ENCODE assay signal across 21 mouse cellular contexts in the genomic region with DNA sequence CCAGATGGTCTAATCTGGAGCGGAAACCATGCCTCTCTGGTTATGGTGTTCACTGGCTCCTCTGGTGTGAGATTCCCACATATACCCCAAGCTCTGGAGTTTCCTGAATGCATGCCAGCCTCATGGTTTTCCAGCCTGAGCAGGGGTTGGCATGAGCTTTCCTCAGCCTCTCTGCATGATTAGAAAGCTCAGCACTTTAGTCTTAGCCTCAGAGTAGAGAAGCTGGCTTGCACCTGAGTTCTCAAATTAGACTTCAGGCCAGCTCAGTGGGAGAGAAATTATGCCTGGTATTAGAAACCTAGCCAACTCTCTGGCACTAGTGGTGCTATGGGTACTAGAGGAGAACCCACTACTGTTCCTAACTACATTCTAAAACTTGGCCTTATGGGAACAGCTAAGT.
DNase-seq lines count a peak whose midpoint lies in the region; TF ChIP-seq lines count a peak whose summit lies in the region.
"Had no signal": no experiment of that assay in that cellular context is flagged by ENCODE, and none has a peak within 500 bp of the region (broad histone marks: within the 10 kb centered on the region; RNA-seq: fewer than 3 reads in every experiment).

No protein-coding gene starts in this region.

- no peaks in the 10 kb centered on the region for H3K27me3 ChIP-seq in heart, embryonic 10.5 days (ENCODE audit: insufficient read depth, poor library complexity, severe bottlenecking)
- H3K27me3 ChIP-seq: CH12.LX; hindbrain, embryonic 15.5 days; neural tube, embryonic 12.5 days had no signal

- H3K4me1 ChIP-seq in heart, embryonic 10.5 days: no peaks in the 10 kb centered on the region
- H3K4me1 ChIP-seq: hindbrain, embryonic 15.5 days; neural tube, embryonic 12.5 days had no signal

- 95% methylated on average over 1 of the region's 1 CpGs for WGBS in heart, embryonic 10.5 days

- no peak overlapping the region for H3K4me3 ChIP-seq in gastrocnemius, adult 2 months
- no peak overlapping the region for H3K4me3 ChIP-seq in heart, embryonic 10.5 days
- H3K4me3 ChIP-seq: embryonic facial prominence, embryonic 12.5 days; hindbrain, embryonic 15.5 days; neural tube, embryonic 12.5 days had no signal

- no peaks in the 10 kb centered on the region for H3K9me3 ChIP-seq in heart, embryonic 10.5 days
- H3K9me3 ChIP-seq: embryonic facial prominence, embryonic 12.5 days; G1E; hindbrain, embryonic 15.5 days; neural tube, embryonic 12.5 days had no signal

- H3K36me3 ChIP-seq in heart, embryonic 10.5 days: peaks cover 4% of the 10 kb centered on the region; the same call in 1 of the 2 replicates
- H3K36me3 ChIP-seq: embryonic facial prominence, embryonic 12.5 days had no signal

- peak; percentile 35 for DNase-seq in gastrocnemius, adult 2 months
- no peak for DNase-seq in gastrocnemius, postnatal 25 days
- peak; percentile 38 for DNase-seq in heart, postnatal 4 days
- DNase-seq in heart, embryonic 10.5 days (ENCODE audit: low spot score): no peak
- peak; percentile 34 to 62 for DNase-seq in cerebellum, postnatal 10 days
- no peak for DNase-seq in retina, postnatal 1 day
- no peak for DNase-seq in left cerebral cortex, postnatal 14 days (ENCODE audit: low spot score in 2 of 2)
- DNase-seq: B cell, adult 2 months; forebrain, postnatal 0 days; kidney, adult 8-10 months; kidney, postnatal 10 days; lung, postnatal 4 days; midbrain, embryonic 14.5 days; right cerebral cortex, postnatal 25 days; spleen, adult 18-20 months; thymus, postnatal 14 days had no signal

- intact Hi-C loops in gastrocnemius, adult 2 months (cut with DNase I): no loop called here
- intact Hi-C loops in left cerebral cortex, postnatal 14 days (cut with DNase I): no loop called here

- TF ChIP-seq CTCF in gastrocnemius, adult 2 months (IDR thresholded peaks at IDR 0.05): no peak

- H3K27ac ChIP-seq in gastrocnemius, adult 2 months: no peak overlapping the region
- no peak overlapping the region for H3K27ac ChIP-seq in heart, embryonic 10.5 days
- H3K27ac ChIP-seq: embryonic facial prominence, embryonic 12.5 days; hindbrain, embryonic 15.5 days; neural tube, embryonic 12.5 days had no signal

Comparison
In these comparisons a context has a peak if more than half of its experiments do, and no peak if none do; other contexts are left out.
1. DNase-seq: peak in gastrocnemius, adult 2 months (single experiment), heart, postnatal 4 days (single experiment) and cerebellum, postnatal 10 days (2 of 2); none in gastrocnemius, postnatal 25 days (single experiment), heart, embryonic 10.5 days (single experiment), retina, postnatal 1 day (single experiment) and left cerebral cortex, postnatal 14 days (0 of 2).